Mouse (Mus musculus) mesoderm, embryonic 11.5 days (tissue): Measurements from ENCODE around the gene Phactr3.
"Not testable (repeated sequence)": the region's sequence is repeated elsewhere in the genome, so short reads cannot be mapped to it uniquely, and the experiment has no call there.

Experiments
- DNase-seq: peaks from one replicate; pipeline ENCODE4 v3.0.0-alpha.2; 2012; ENCODE audit warnings: low read depth, low spot score

The Phactr3 gene

DNA sequence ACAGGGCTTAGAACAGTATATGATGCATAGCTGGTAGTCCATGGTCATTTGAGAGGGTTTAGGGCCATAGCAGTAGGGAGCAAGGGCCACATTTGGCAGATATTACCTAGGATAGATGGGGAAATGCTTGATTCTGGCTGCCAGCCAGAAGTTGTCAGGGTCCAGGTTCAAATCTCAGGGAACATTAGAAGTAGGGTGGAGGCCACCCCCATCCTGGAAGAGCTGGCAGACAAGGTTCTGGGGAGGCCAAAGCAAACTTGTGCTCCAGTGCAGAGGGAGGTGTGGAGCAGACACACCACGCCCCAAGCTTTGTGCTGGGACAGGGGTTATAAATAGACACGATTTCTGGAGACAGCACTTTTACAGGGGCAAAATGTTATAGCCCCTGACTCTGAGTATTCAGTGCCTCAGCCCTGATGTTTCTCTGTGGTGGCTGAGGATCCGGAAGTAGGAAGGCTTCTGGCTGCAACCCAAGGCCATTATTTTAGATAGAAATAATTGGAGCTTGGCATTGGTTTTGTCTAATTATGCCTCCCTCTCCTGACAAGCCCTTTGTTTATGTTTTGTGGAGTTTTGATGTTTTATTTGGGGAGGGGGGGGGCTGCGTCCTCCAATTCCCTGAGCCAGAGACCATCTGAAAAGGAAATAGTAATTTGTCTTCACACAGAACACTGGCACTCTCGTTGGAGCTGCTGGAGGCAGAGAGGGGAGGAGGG, 208.1 kb downstream of the Phactr3 start:
- DNase-seq, result no peak

DNA sequence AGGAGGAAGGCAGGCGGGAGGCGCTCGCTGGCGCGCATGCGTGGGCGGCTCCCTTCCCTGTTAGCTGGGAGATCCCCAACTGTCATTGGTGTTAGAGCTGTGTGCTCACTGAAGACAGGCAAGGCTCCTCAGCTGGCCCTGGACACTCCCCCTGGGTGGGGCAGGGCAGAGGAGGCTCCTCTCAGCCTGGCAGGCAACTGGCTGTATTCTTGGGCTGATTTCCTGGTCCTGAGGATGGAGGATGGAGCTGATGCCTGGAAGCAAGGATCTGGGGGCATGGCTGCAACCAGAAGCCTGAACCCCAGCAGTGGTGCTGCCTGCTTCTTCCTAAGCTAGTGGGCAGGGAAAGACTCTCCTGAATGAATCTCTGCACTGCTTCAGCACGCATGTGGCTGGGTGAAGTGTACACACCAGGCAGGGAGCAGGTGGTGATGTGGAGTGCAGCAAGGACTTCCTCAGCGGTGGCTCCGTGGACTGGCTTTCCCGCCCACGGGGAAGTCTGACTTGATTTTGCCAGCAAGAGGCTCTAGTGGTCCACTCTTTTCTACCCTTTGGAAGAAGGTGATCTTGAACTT, 208.8 kb downstream of the Phactr3 start:
- peak; percentile 86 for DNase-seq

DNA sequence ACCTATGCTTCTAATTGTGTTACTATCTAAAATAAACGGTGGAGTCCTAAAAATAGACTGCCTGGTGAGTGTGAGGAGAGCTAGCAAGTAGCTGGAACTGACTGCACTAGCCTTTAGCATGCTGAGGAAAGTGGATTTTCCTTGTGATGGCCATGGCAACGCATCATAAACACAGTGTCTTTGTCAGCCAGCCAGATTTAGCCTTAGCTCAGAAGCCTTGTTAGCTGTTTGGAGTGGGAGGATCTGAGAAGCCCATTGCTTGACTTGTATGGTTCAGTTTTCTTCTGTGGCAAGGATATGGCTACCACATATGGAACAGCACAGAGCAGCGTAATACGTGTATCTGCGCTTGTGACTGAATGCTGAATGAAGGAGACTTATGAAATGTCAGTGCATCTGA, 210.8 kb downstream of the Phactr3 start:
- no peak for DNase-seq

DNA sequence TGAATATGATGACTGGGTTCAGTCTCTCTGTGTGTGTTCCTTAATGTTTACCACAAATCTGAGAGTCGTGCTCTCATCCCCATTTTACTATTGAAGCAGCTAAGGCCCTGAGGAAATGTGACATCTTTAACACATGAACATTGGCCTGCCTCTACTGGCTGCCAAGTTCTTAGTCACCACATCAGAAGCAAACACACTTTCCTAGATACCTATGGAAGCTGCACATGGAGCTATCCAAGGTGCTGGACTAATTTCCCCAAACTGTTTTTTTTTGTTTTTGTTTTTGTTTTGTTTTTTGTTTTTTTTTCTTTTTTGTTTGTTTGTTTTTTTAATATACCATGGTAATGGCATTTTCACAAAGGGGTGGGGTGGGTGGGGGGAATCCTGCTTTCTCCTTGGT, 211.2 kb downstream of the Phactr3 start:
- DNase-seq, result no peak

DNA sequence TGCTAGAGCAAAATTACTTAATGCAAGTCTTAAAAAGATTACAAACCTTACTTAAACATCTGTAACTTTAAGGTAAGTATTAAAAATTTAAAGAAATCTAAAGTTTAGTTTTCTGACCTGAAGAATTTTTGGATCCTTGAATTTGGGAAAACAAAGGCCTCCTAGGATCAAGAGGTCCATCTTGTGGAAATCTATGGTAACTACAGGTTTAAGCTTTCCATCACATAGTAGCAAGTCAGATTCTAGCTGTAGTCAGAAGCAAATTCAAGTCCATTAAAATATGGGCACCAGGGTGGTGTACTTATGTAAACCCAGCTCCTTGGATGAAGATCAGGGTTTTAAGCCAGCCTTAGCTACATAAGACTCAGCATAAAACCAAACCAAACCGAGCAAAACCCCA, 219.1 kb downstream of the Phactr3 start:
- DNase-seq, result no peak

DNA sequence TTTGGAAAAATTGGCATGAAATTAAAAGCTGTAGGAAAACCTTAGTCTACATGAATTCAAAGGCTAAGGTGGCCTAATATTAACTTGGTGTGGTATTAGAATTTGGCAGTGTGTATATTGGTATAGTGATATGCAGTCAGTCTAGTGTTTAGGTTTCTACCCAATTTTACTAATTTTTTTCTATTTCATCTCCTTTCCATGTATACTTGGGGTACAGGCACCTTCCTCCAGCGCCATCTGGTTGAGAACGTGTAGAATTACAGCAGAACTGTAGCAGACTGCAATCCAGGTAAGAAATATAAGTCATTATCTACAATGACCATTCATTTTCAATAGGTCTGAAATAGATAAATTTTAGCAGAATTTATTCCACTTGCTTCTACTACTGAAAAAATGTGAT, 220.3 kb downstream of the Phactr3 start:
- no peak for DNase-seq

DNA sequence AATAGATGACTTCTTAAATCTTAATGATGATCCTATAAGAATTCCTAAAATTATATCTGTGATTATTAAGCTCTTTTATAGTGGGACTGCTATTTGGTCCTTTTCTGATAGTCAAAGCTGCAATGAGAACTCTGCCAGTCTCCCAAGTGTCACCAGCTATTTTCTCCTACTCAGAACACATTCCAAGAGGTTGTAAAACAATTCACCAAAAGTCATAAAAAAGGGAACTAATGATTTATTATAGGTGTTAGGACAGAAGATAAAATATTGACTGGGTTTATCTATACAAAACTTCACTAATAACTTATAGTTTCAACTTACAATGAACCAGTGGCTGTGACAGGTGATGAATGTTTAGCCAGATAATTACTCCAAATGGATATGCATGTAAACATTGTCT, 223.3 kb downstream of the Phactr3 start:
- DNase-seq, result not testable (repeated sequence)

DNA sequence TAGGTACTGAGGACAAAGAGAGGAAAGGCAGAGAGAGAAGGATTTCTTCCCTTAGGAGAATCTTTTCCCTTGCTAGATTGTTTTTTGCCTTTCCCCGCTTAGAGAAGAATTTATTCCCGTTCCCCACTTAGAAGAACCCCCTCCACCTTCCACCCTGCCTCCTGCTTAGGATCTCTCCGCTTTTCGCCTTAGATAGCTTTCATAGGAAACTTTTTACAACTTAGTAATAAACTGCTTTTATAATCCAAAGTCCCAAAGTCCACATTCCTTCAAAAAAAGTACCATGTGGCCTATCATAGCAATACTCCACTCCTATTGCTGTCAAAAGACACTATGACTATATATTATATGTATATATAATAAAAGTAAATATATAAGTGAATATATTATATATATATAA, 223.8 kb downstream of the Phactr3 start:
- DNase-seq, result no peak
